Mouse (Mus musculus) E14TG2a.4 (cell line): ENCODE results near the gene Fastkd2.

ENCODE experiments used
- CTCF ChIP-seq: conservative IDR thresholded peaks from 2 replicates; pipeline ENCODE4 v1.5.1; 2014; ENCODE audit warnings: low read length
- NANOG ChIP-seq: IDR thresholded peaks from 2 replicates; pipeline ENCODE4 v1.6.1; 2014; ENCODE audit warnings: borderline replicate concordance, low read length, mixed read lengths

DNA sequence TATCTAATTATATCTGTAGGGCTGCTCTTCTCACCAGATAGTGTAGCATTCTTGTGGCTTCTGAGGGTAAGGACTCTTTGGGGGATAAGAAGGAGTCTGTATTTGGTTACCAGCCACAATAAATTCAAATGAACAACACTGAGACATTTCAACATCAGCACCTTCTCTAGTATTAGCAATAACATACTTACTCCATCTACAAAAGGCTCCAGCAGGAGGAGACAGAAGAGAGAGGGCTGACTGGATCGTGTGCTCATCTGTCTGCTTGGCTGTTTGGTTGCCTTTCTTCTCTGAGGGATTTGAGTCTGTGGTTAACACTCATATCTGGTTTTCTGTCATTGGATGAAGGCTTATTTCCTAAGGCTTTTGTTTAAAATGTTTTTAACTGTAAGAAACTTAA, 46.0 kb downstream of the Fastkd2 start:
- TF ChIP-seq CTCF (no peak), NANOG (no peak)
